Mouse (Mus musculus) thymus, adult 2 months (tissue): Measurements from ENCODE around the gene Zkscan8. TPM values are rescaled to one million over a fixed set of nuclear protein-coding genes. Genes with fewer than 3 reads are reported as not detected.

Experiments
- DNase-seq: peaks from one replicate; pipeline ENCODE4 v3.0.0; 2021
- H3K27ac ChIP-seq: fragments of 200-500 bp; 2 replicates; pipeline ENCODE4 v1.5.1; 2012; ENCODE audit warnings: low read length, control low read depth; ENCODE audit not compliant: control insufficient read depth, insufficient read depth
- H3K27me3 ChIP-seq: fragments of 200-500 bp; 2 replicates; pipeline ENCODE4 v1.6.1; 2012; ENCODE audit warnings: mild to moderate bottlenecking, low read length, moderate library complexity, mixed read lengths; ENCODE audit not compliant: control insufficient read depth, insufficient read depth
- H3K36me3 ChIP-seq: fragments of 200-500 bp; 2 replicates; pipeline ENCODE4 v1.6.1; 2012; ENCODE audit warnings: mild to moderate bottlenecking, low read length, moderate library complexity; ENCODE audit not compliant: control insufficient read depth, insufficient read depth
- H3K4me1 ChIP-seq: fragments of 200-500 bp; replicated peaks from 2 replicates; pipeline ENCODE4 v1.6.1; 2012; ENCODE audit warnings: low read length; ENCODE audit not compliant: control insufficient read depth, insufficient read depth
- H3K4me3 ChIP-seq: fragments of 200-500 bp; 2 replicates; pipeline ENCODE4 v1.5.1; 2012; ENCODE audit warnings: mild to moderate bottlenecking, low read length, control low read depth, moderate library complexity; ENCODE audit not compliant: control insufficient read depth, insufficient read depth
- CTCF ChIP-seq: fragments of 200-500 bp; IDR thresholded peaks from 2 replicates; pipeline ENCODE4 v1.5.1; 2012; ENCODE audit warnings: mild to moderate bottlenecking, control low read depth, low read length, moderate library complexity, borderline replicate concordance; ENCODE audit not compliant: control insufficient read depth, poor library complexity, insufficient read depth; ENCODE audit errors: extremely low read depth
- POLR2A ChIP-seq: fragments of 200-500 bp; IDR thresholded peaks from 2 replicates; pipeline ENCODE4 v1.6.1; 2012; ENCODE audit warnings: mild to moderate bottlenecking, low read length, control low read depth, moderate library complexity; ENCODE audit not compliant: control insufficient read depth, poor library complexity, insufficient read depth; ENCODE audit errors: extremely low read depth
- WGBS: fragments of 180-500 bp; shearing (Covaris S2); methylation state at CpG from one replicate; pipeline ENCODE4 v1.1.7; 2018; 5-methylcytosine and 5-hydroxymethylcytosine counted together
- polyA plus RNA-seq: library from polyadenylated mRNA; depleted of rRNA; stranded (reverse); fragments of >200 nt; gene quantifications from 2 replicates; pipeline ENCODE4 v1.2.3, GENCODE M21; 2012; rRNA removed

Gene Zkscan8
- polyA plus RNA-seq, 1 experiment = 4.9 TPM

GRCm38 (mm10) chr13:21469097-21469496, 61.8 kb downstream of the Zkscan8 start:
- Histone ChIP-seq H3K4me1 (peaks cover 3% of the 10 kb centered on the region; the same call in 1 of the 2 replicates), H3K27ac (no peak overlapping the region), H3K36me3 (no peaks in the 10 kb centered on the region), H3K4me3 (no peak overlapping the region), H3K27me3 (peaks cover 5% of the 10 kb centered on the region; the same call in 1 of the 2 replicates)
- TF ChIP-seq CTCF = no peak
- no peak for TF ChIP-seq POLR2A
- 51% methylated on average over 9 of the region's 9 CpGs for WGBS
- DNase-seq = no peak

- Histone ChIP-seq H3K4me1 (peaks cover 3% of the 10 kb centered on the region; the same call in 1 of the 2 replicates), H3K4me3 (peak within 1 kb of the TSS; percentile 49), H3K27me3 (peaks cover 5% of the 10 kb centered on the region; the same call in 1 of the 2 replicates), H3K27ac (no peak within 1 kb of the TSS), H3K36me3 (no peaks in the 10 kb centered on the region)
- DNase-seq = peak; percentile 31
- 1% methylated on average over 54 of the region's 54 CpGs for WGBS
- TF ChIP-seq CTCF (no peak), POLR2A (no peak)
Observed at GRCm38 (mm10) chr13:21468061-21469019, 62.6 kb downstream of the Zkscan8 start, which contains the start of gene Nkapl. Nkapl (minus strand) TSS chr13:21468509.

DNA sequence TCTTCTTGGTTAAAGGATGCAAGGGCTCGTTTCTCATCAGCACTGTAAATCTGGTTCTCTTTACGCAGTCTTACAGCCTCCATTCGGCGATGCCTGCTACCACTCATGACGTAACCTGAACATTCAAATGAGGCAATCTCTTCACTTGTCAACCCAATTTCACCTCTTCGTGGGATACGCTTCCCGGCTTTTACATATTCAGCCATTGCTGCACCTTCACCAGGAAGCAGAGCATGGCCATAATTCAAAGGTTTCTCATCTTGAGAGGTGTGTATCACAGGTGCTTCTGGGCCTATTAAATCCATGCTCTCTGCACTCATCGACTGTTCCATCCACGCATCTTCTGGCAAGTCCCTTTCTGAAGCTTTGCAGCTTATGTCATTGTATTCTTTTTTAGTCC, 63.6 kb downstream of the Zkscan8 start:
- Histone ChIP-seq H3K4me1 (peaks cover 3% of the 10 kb centered on the region; the same call in 1 of the 2 replicates), H3K36me3 (no peaks in the 10 kb centered on the region), H3K27me3 (peaks cover 5% of the 10 kb centered on the region; the same call in 1 of the 2 replicates), H3K4me3 (no peak overlapping the region), H3K27ac (no peak overlapping the region)
- 90% methylated on average over 10 of the region's 10 CpGs for WGBS
- TF ChIP-seq CTCF (no peak), POLR2A (no peak)
- no peak for DNase-seq

Other genes starting within 250 kb of the Zkscan8 start
- not detected in 2 replicates for gene Gpx5, start 238.4 kb downstream of the Zkscan8 start, polyA plus RNA-seq
- 0.36 and 0.38 TPM in 2 replicates for gene Gpx6, start 219.0 kb downstream of the Zkscan8 start, polyA plus RNA-seq
- not detected in 2 replicates for gene Olfr1367, start 184.2 kb downstream of the Zkscan8 start, polyA plus RNA-seq
- 1.5 and 1.6 TPM in 2 replicates for gene Zscan12, start 168.3 kb downstream of the Zkscan8 start, polyA plus RNA-seq
- gene Zkscan3, start 128.4 kb downstream of the Zkscan8 start, polyA plus RNA-seq = 24.8 and 30.4 TPM in 2 replicates
- gene Pgbd1, start 90.1 kb downstream of the Zkscan8 start, polyA plus RNA-seq = 0.36 and 0.55 TPM in 2 replicates
- 8.2 and 11.3 TPM in 2 replicates for gene Zscan26, start 77.4 kb downstream of the Zkscan8 start, polyA plus RNA-seq
- 0.11 and 0.12 TPM in 2 replicates for gene Nkapl, start 62.6 kb downstream of the Zkscan8 start, polyA plus RNA-seq
- 0.18 and 0.26 TPM in 2 replicates for gene Zkscan4, start 52.2 kb downstream of the Zkscan8 start, polyA plus RNA-seq
- not detected in 2 replicates for gene Gm10065, start 51.7 kb downstream of the Zkscan8 start, polyA plus RNA-seq
- 0.07 and 0.09 TPM in 2 replicates for gene AK157302, start 35.9 kb downstream of the Zkscan8 start, polyA plus RNA-seq
- gene Gm11273, start 29.7 kb downstream of the Zkscan8 start, polyA plus RNA-seq = 5.6 and 9.5 TPM in 2 replicates
- gene Olfr1366, start 11.7 kb upstream of the Zkscan8 start, polyA plus RNA-seq = not detected in 2 replicates
- gene Olfr1535, start 28.8 kb upstream of the Zkscan8 start, polyA plus RNA-seq = not detected in 2 replicates
- not detected in 2 replicates for gene Olfr1364, start 50.6 kb upstream of the Zkscan8 start, polyA plus RNA-seq
- gene Olfr1362, start 82.9 kb upstream of the Zkscan8 start, polyA plus RNA-seq = not detected in 2 replicates
- not detected in 2 replicates for gene Olfr11, start 111.4 kb upstream of the Zkscan8 start, polyA plus RNA-seq
- not detected in 2 replicates for gene Olfr1361, start 132.3 kb upstream of the Zkscan8 start, polyA plus RNA-seq
- gene Olfr1360, start 146.3 kb upstream of the Zkscan8 start, polyA plus RNA-seq = not detected in 2 replicates
- not detected in 2 replicates for gene Olfr1359, start 167.0 kb upstream of the Zkscan8 start, polyA plus RNA-seq
- 118 and 183 TPM in 2 replicates for gene Hist1h2bl, start 185.0 kb upstream of the Zkscan8 start, polyA plus RNA-seq
- 227 and 343 TPM in 2 replicates for gene Hist1h2ai, start 185.3 kb upstream of the Zkscan8 start, polyA plus RNA-seq
- 670 and 733 TPM in 2 replicates for gene Hist1h3h, start 186.5 kb upstream of the Zkscan8 start, polyA plus RNA-seq
- gene Hist1h2bm, start 190.9 kb upstream of the Zkscan8 start, polyA plus RNA-seq = 76.1 and 110 TPM in 2 replicates
- gene Hist1h4j, start 203.9 kb upstream of the Zkscan8 start, polyA plus RNA-seq = 60.3 and 64.6 TPM in 2 replicates
- 257 and 302 TPM in 2 replicates for gene Hist1h4k, start 219.4 kb upstream of the Zkscan8 start, polyA plus RNA-seq
- 302 and 405 TPM in 2 replicates for gene Hist1h2ak, start 222.7 kb upstream of the Zkscan8 start, polyA plus RNA-seq
- 213 and 218 TPM in 2 replicates for gene Hist1h2bn, start 223.0 kb upstream of the Zkscan8 start, polyA plus RNA-seq
- 22.4 and 28.1 TPM in 2 replicates for gene Hist1h1b, start 249.5 kb upstream of the Zkscan8 start, polyA plus RNA-seq